Mouse (Mus musculus) adrenal gland, postnatal 14 days (tissue): ENCODE measurements around the gene AU021092. TPM values are rescaled to one million over a fixed set of nuclear protein-coding genes. Genes with fewer than 3 reads are reported as not detected.
"Not testable (repeated sequence)": the region's sequence is repeated elsewhere in the genome, so short reads cannot be mapped to it uniquely, and the experiment has no call there.

Experiments used
- DNase-seq: peaks from one replicate; pipeline ENCODE4 v3.0.0; 2021; ENCODE audit warnings: mixed read lengths
- long read RNA-seq, 2 experiments: library from polyadenylated mRNA; stranded (forward); transcript quantifications; one replicate each; pipeline ENCODE4 v2.0.0; 2021
- total RNA-seq: library from RNA; stranded (reverse); gene quantifications from 2 replicates; pipeline ENCODE4 v1.2.3, GENCODE M21; 2021

Gene AU021092
- total RNA-seq: 18.3 and 20.2 TPM in 2 replicates
- long read RNA-seq, experiment 1, partial matches to known transcripts: 0 of 5 reads
- long read RNA-seq, experiment 1, other reads (novel, unspliced or antisense): 1 of 5 reads
- long read RNA-seq, experiment 2, partial matches to known transcripts: 0 of 3 reads
- long read RNA-seq, experiment 2, other reads (novel, unspliced or antisense): 0 of 3 reads

DNA sequence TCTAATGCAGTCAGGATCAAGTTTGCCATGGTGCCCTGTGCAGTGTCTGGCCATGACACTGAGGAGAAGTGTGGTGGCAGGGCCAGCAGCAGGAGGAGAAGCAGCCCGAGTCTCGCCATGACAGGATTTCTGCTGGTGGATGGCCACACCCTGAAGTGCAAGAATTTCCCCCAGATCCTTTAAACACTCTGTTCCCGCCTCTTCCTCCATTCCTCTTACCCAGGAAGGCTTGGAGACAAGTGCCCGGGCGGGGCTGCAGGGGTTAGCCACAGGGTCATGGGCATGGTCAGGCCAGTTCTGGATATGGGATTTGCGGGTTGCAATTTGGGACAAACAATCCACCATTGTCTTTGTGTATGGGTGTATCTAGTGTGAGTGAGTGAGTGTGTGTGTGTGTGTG, at the start of gene AU021092:
Gene AU021092, minus strand, starts transcription at position 160 of the 400 bp plus-strand sequence.
- DNase-seq: peak; percentile 31

DNA sequence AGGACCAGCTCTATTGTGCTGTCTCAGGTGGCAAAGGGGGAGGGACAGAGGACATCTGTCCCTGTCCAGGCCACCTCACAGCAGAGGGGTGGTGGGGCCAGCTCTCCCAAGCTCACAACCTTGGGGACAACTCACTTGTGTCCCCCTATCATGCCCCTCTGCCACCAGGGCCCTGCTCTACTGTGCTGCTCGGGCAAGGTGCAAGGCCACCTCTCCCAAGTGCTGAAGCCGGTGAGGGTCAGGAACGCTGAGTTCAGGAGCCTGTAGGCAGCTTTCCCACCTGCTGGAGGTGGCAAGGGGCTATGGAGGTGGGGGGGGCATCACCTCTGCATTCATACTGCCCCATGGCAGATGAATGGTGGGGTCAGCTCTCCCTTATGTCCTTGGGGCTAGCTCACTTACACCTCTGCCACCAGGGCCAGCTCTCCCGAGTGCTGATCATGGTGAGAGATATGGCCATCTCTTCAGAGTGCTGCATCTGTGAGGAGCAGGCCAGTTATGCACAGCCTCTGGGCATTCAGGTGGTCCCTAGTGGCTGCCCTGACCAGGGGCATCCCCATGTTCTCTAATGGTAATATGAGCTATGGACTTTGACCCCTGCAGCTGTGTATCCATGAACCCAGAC, 49.4 kb upstream of the AU021092 start:
- DNase-seq: no peak

DNA sequence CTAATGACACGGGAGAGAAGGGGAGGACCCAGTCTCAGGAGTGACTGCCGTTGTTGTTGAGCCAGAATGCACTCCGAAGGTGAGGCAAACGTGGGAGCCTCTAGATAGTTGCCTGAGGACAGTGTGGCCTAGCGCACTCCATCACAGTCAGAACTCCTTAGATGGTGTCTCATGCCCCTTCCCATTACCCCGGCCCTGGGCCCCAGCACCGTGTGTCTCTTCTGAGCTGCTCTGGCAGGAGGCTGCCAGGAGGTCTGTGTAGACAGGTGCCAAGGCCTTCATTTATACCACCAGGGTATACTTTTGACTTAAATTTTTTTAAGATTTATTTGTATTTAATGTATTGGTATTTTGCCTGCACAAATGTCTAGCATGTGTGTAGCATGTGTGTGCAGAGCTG, 41.8 kb upstream of the AU021092 start:
- DNase-seq: no peak

DNA sequence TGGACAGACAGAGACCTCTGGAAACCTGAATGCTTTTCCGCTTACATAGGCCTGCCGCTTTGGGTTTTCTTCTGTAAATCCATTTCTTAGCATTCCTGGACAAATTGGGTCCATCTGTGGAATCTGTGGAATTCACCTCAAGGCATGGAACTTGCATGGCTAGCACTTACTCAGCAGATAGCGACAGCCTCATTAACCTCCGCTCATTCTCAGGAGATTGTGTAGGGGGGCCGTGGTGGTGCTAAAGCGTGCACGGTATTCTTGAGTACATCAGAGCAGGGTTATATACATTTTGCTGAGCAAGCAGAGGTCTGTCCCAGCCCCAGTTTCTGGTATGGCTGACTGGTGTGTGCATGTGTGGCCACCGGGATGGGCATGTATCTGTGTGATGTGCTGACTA, 41.1 kb upstream of the AU021092 start:
- DNase-seq: no peak

DNA sequence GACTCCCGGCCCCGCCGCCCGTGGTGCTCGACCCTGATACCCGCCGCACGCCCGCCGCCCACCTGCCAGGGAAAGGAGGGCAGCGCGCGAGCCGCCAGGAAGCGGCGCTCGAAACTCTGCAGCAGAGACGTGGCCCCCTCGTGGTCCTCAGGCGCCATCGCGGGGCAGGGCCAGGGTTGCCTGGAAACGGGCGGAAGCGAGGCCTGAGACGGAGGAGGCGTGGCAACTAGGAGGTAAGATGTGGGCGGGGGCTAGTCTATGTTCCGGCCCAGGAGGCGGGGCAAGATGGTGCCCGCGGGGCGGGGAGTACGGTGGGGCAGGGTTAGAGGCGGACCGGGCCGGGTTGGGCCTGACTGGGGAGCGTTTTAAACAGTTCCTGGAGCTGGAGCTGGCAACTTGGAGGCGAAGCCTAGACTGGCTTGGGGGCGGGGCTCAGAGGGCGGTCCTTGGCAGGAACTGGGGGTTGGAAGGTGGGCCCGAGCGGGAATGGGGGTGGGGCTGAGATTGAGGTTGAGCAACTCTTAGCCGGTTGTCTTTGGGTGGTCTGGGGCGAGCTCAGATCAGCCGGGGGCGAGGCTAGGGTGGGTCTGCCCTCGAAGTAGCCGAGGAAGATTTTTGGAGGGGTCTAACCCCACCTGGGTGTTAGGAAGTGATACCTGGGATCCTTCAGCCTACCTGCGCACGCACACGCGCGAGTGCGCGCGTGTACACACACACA, 33.8 kb upstream of the AU021092 start, which contains the start of gene Eef2kmt:
Gene Eef2kmt, minus strand, starts transcription at position 205 of the 718 bp plus-strand sequence.
- DNase-seq: peak; percentile 100

DNA sequence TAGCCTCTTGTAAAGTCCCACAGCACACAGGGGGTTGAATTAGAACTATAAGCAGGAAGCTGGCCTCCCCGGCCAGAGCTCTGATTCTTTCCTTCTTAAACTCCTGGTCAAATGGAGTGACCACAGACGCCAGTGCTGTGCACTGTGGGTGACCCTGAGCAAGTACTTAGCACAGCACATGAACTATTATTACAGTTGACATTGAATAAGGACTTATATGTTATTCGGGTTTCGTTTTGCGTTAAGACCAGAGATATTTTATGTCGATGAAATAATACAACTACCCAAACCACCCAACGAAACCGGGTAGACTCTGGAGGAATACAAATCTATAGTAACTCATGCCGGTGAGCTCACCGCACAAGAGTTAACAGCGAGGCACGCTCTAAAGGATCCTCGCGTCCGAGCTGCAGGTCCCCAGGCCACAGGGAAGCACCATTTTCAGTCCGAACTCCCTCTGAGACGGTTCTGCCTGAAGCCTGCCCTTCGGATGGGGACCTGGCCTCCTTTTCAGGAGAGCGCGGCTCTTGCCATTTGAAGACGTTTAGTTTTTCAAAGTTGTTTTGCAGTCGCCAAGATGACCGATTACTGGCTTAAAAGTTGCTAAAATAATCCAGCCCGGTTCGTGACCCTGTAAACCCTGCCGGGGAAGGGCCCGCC, 33.1 kb upstream of the AU021092 start:
- DNase-seq: peak; percentile 36

DNA sequence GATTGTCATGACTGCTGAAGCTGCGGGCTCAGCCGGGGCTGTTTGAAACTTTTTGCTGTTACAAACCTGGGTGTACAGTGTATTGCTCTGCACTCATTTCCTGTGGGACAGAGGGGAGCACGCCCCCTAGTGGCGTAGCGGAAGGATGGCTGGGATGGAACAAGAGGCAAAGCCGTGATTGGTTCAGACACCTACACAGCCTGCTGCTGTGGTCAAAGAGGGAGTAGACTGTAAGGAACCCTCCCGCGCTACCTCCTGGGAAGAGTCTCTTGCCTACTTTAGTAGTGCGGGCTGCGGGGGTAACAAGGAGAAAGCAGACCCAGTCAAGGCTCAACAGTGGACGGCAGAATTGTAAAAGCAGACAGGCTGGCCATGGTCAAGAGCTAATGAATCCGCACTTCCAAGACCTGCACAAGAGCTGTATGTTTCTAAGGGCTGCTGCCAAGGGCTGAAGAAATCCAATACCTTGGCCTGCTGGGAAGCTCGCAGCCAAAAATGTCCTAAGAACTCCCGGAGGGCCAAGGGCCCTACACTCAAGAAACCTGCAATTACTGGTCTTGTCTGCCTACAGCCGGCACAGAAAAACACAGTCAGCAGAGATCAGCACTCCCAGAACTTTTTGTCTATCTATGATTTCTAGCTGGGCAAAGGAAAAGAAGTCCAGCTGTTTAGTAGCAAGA, 32.4 kb upstream of the AU021092 start:
- DNase-seq: peak; percentile 94

DNA sequence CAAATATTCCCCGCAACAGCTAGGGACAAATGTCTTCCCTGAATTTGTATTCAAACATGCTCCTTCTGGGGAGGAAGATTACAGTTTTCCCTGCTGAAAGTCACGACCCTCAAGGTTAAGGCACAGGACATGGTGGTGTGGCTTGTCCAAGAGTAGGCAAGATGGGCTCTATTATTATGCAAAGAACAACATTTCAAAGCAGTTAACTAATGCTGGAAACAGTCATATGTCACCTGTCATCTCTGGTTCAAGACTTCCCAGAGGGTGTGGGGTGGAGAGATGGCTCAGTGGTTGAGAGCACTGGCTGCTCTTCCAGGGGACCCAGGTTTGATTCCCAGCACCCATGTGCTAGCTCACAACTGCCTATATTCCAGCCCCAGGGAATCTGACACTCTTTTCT, 30.2 kb upstream of the AU021092 start:
- DNase-seq: no peak

DNA sequence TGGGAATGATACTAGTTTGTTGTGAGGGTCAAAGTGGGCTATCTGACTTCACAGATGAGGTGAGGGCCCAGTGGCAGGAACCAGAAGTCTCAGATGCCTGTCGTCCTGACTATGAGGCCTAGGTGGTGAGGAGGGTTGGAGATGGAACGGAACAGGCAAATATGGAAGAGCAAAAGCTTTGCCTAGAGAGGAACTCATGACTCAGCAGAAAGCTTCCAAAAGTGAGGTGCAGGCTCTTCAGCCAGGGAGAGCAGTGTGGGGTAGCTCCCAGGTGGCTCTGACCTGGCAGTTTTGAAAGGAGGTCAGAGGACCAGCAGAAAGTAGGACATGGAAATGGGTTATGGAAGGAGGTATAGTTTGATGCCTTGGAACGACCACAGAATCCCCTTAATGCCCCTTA, 28.8 kb upstream of the AU021092 start:
- DNase-seq: no peak

DNA sequence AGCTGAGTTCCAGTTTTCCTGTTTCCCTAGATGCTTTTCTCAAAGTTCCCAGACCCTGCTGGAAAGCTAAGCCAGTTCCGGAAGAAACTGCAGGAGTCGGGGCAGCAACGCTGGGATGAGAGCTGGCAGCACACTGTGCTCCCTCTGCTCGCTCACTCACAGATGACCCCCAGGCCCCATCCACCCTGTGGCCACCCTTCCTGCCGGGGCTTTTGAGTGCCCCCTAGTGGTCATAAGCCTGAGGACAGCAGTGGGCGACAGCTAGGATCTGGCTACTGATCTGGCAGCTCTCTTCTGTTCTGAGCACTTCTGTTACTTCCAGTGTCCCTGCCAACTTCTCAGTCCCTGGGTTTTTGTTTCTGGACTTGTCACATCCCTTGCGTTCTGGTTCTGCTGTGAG, 22.3 kb upstream of the AU021092 start:
- DNase-seq: peak; percentile 87

DNA sequence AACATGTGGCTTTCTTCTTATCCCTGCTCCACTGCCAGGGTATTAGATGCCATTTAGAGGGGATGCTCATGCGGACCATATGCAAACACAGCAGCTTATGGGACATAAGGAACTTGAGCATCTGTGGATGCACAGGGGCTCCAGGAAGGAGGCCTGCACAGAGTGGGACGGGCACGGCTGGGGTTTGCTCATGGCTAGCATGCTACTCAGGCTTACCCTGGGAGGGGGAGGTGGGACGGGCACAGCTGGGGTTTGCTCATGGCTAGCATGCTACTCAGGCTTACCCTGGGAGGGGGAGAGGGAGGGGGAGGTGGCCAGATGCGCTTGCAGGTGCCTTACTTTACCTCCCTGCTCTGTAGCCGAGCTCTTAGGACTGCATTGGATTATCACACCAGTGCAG, 20.8 kb upstream of the AU021092 start:
- no peak for DNase-seq

DNA sequence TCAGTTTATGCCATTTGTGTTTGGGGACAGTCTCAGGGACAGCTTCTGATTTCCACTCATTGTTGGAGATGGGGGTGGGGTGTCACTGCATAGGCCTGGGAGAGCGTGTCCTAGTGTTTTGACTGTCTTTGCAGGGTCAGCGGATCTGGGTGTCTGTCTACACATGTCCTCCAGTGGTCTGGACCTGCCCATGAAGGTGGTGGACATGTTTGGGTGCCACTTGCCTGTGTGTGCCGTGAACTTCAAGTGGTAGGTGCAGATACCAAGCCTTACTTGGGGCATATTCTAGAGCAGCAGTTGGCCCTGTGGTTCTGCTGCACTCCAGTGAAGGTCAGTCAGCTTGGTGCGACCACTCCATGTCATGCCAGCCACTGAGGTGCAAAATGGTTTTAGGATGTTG, 20.3 kb upstream of the AU021092 start:
- no peak for DNase-seq

DNA sequence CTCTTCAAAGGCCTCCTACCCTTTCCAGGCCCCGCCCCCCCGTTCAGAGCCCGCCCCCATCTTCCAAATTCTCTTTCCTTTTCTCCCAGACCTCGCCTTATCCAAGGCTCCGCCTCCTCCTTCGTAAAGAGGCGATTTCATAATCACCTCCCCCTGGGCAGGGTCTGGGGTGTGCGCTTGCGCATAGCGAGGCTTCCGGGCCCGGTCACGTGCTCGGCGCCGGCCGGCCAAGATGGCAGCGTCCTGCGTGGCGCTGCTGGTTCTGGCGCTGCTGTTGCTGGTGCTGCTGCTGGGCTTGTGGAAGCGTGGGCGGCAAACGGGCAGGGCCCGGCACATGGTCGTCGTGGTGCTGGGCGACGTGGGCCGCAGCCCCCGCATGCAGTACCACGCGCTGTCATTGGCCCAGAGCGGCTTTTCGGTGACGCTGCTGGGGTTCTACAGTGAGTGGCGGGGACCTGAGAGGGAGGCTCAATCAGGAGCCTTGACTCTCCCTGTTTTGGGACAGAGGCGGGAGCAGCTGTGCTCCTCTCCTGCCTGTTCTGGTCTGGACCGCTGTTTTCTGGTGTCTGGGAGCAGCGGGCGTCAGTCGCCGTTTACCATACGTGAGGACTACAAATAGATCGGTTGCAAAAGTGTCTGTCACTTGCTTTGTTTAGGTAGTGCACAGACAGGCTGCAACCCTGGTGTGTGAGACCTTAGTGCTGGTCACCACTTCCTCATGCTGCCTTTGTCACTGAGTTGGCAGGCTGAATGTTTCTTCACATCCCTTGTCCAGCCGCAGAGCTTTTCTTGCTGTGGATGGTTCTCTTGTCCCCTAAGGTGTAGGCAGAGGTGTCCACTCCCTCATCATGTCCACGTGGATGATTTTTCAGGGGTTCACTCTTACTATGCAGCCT, 11.6 kb upstream of the AU021092 start, which contains the start of gene Alg1:
Gene Alg1, plus strand, starts transcription at position 204 of the 896 bp plus-strand sequence.
- peak; percentile 98 for DNase-seq

DNA sequence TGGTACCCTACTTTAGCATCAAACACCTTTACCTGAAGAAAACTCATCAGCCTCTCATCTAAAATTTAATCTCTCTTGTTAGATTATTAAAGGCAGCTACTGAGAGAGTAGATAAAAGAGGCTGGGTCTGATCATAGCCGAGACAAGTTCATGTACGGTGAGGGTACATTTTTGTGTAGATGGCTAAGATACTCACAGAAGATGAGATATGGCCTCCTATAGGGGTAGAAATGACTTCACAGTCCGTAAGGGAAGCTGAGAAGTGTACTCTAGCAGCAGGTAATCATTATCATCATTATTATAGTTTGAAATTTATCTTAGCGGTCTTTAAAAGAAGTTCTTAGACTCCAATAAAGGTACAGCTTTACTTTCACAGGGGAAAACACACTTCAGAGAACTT, 10.9 kb upstream of the AU021092 start:
- DNase-seq: no peak

DNA sequence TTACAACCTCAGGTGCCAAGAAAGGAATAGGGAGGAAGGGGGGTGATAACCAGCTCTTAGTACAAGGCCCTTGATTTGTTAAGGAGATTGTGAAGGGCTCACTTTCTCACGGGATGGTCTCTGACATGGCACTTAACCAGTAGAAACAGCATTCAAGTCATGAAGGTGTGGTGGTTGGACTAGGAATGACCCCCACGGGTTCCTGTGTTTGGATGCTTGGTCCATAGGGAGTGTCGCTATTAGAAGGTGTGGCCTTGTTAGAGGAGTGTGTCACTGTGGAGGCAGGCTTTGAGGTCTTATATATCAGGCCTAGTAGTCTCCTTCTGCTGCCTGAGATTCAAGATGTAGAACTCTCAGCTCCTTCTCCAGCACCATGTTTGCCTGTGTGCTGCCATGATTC, 6.0 kb upstream of the AU021092 start:
- DNase-seq: not testable (repeated sequence)

DNA sequence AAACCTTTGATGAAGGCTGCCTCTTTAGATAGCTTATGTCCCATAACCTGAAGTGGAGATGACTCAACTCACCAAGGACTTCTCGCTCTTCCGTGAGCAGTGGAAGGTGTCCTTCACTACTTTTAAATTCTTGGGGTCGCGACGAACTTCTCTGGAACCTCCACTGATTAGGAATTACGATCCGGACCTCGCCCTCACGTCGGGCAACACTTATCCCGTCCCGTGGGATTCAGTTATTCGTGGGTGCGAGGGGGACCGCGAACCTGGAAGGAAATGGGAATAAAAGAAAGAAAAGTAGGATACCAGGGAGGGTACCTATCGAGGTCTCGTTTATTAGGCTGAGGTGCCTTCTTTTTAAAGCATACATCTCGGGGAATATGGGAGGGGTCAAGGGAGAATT, 5.4 kb upstream of the AU021092 start:
- DNase-seq: not testable (repeated sequence)

DNA sequence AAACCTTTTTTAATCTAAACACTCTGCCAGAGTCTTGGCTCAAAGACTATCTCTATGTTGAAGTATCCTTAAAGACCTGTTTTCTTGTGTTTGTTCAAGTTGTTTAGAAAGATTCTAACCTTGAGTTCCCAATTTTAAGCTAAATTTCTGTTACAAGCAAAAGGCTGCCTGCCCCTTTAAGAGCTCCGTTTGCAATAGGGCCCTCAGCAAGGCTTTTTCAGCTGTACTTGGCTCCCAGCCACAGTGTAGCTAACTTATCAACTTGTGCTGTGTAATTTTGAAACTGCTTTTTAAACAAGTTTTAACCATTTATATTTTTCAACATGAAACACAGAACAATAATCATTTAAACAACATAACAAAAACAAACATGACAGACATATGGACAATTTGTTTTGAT, 4.4 kb upstream of the AU021092 start:
- peak; percentile 33 for DNase-seq

DNA sequence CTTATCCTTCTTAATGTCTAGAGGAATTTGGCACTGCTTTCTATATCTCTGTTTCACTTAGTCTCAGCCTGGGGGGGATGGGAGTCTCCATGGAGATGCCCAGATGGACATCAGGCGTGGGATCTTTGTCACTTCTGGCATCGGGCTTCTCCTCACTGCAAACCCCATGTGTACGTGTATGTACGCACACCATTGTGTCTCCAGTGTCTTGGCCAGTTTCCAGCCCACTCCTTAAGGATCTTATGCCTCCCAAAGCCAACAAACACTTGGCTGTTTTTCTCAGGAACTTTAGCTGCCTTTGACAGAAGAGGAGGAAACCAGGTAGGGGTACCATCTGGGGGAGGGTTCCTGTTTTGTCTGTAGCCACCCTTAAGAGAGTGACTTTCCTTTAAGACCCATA, 696 bp downstream of the AU021092 start:
- DNase-seq: no peak

DNA sequence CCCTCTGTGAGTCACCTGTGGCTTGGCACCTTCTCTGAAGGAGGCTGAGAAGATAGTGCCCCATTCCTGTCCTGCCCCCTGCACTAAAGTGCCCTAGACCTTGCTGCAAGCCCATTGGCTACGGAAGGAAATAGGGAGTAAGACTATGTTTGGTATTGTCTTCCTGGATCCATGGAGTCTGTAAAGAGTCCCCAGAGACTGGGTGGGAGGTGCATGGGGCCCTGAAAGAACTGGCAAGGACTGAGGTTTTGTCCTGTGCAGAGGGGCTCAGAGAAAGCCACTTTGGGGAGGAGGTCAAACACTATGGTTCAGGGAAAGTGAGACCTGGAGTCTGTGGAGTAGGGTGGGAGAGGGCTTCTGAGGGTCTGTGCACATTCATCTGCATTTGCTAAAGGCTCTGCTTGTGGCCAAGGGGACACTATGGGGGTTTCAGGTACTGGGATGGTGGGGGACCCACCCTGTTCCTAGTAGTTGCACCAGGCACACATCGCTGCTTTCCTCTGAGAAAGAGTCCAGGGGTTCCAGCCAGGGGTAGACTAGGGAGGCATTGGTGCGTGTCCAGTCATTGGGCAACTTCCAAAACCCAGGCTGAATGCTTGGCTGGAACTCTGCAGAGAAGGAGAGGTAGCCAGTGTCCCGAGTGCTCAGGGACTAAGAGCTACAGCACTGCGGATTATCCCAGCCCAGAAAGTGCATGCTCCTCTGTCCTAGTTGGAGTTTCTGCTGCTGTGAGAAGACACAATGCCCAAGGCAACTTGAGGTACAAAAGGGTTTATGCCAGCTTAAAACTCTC, 4.6 kb downstream of the AU021092 start:
- DNase-seq: no peak

DNA sequence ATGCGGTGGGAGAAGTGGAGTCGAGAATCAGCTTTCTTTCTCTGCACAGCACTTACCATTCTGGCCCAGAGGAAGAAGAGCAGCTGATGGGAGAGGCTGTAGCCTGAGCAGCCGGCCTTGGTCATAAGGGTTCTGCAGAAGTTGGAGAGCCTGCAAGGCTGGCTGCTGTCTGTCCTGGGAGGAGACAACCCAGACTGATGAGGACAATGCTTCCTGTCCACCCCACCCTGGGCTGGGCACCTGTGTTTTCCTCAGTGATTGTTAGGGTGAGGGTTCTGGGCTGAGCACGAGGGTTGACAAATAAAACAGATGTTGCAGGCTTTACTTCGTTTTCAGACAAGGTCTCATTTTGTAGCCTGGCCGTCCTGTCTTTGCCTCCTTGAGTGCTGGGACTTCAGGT, 5.4 kb downstream of the AU021092 start:
- DNase-seq: no peak
